Comparison of ENCODE assay signal across 9 mouse cellular contexts in the genomic region with DNA sequence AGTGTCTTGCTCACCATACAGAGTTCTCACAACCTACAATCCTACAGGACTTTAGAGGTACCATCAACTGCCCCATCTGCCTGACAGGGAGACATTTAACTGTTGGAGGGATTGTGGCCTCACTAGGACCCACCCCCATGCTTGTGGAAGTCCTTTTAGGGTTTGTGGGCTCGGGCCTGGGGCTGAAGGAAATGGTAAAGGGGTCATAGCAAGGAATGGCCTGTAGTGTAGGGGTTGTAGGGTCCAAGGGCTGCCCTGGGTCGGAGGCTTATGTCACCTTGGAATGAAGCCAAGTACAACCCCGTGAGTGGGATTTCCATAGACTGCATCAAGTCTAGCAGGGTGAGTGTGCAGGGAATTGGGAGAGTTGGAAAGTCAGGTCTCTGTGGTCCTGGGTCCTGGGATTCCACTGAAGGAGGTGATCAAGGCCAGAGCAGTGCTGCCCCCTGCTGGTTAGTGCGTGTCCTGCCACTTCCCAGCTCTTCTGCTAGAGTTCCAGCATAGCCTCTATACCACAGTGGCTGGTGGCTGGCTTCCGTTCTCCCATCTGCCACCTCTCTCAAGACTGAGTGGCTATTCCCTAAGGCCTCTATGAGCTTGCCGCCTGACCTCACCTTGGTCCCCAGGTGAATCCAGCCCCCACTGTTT. TPM values are rescaled to one million over a fixed set of nuclear protein-coding genes. Genes with fewer than 3 reads are reported as not detected.
DNase-seq lines count a peak whose midpoint lies in the region; ATAC-seq and TF ChIP-seq lines count a peak whose summit lies in the region.
"Had no signal": no experiment of that assay in that cellular context is flagged by ENCODE, and none has a peak within 500 bp of the region (broad histone marks: within the 10 kb centered on the region; RNA-seq: fewer than 3 reads in every experiment).

No protein-coding gene starts in this region.

- peak; percentile 85 for TF ChIP-seq CTCF in hindbrain, postnatal 0 days (IDR thresholded peaks at IDR 0.05; ENCODE audit: low read depth)
- TF ChIP-seq CTCF in heart, postnatal 0 days (IDR thresholded peaks at IDR 0.05; ENCODE audit: low read depth), result peak; percentile 67

- 47% methylated on average over 6 of the region's 6 CpGs for WGBS in hindbrain, postnatal 0 days
- 58% methylated on average over 6 of the region's 6 CpGs for WGBS in hindbrain, embryonic 14.5 days
- WGBS in heart, postnatal 0 days, result 44% methylated on average over 6 of the region's 6 CpGs

- peaks cover 6% of the 10 kb centered on the region; the same call in 1 of the 2 replicates for H3K4me1 ChIP-seq in hindbrain, postnatal 0 days (ENCODE audit: insufficient read depth, low read length)
- no peaks in the 10 kb centered on the region for H3K4me1 ChIP-seq in hindbrain, embryonic 14.5 days (replicated peaks; ENCODE audit: control insufficient read depth, insufficient read depth, low read length)
- peaks cover 0 to 2% of the 10 kb centered on the region in 2 experiments; a peak in 1 of 4 replicates for H3K4me1 ChIP-seq in ES-E14 (ENCODE audit: control insufficient read depth in 2 of 2, insufficient read depth in 2 of 2, low read length in 2 of 2, poor library complexity in 1 of 2)
- H3K4me1 ChIP-seq in heart, postnatal 0 days (ENCODE audit: control insufficient read depth, insufficient read depth), result 0 out of 2 replicates have a peak, but pooled peaks cover 14% of the 10 kb centered on the region
- H3K4me1 ChIP-seq: midbrain, embryonic 12.5 days had no signal

- no peak overlapping the region for H3K9ac ChIP-seq in hindbrain, postnatal 0 days (replicated peaks; ENCODE audit: low read length)
- H3K9ac ChIP-seq in hindbrain, embryonic 14.5 days, result no peak overlapping the region
- H3K9ac ChIP-seq in ES-E14 (ENCODE audit: insufficient read depth, low read depth, low read length, poor library complexity, severe bottlenecking), result no peak overlapping the region
- no peak overlapping the region for H3K9ac ChIP-seq in heart, postnatal 0 days (replicated peaks; ENCODE audit: low read depth, low read length)
- H3K9ac ChIP-seq: midbrain, embryonic 12.5 days had no signal

- DNase-seq in hindbrain, postnatal 0 days (ENCODE audit: low spot score), result peak; percentile 77
- no peak for DNase-seq in hindbrain, embryonic 14.5 days (ENCODE audit: low spot score)
- peak; percentile 76 for DNase-seq in ES-E14 (ENCODE audit: low read depth, low spot score)
- peak; percentile 63 for DNase-seq in c-Kit-positive CD71-negative TER-119-negative erythroid progenitor cells, embryonic 14.5 days (ENCODE audit: low read depth)
- DNase-seq in heart, postnatal 0 days (ENCODE audit: low spot score), result peak; percentile 51
- DNase-seq in left cerebral cortex, postnatal 4 days, result peak; percentile 72
- peak; percentile 72 for DNase-seq in yolk sac, embryonic 10.5 days (ENCODE audit: low spot score)

- H3K36me3 ChIP-seq in hindbrain, postnatal 0 days (ENCODE audit: insufficient read depth, low read length), result 0 out of 2 replicates have a peak, but pooled peaks cover 10% of the 10 kb centered on the region
- peaks cover 25% of the 10 kb centered on the region for H3K36me3 ChIP-seq in hindbrain, embryonic 14.5 days (replicated peaks; ENCODE audit: control insufficient read depth, insufficient read depth)
- peaks cover 29% of the 10 kb centered on the region for H3K36me3 ChIP-seq in ES-E14 (ENCODE audit: control insufficient read depth, insufficient read depth, low read length, poor library complexity, severe bottlenecking)
- no peaks in the 10 kb centered on the region; the same call in 1 of the 2 replicates for H3K36me3 ChIP-seq in heart, postnatal 0 days (replicated peaks; ENCODE audit: control insufficient read depth, insufficient read depth, low read length)
- H3K36me3 ChIP-seq: midbrain, embryonic 12.5 days had no signal

- no peak overlapping the region for H3K27ac ChIP-seq in hindbrain, postnatal 0 days
- no peak overlapping the region for H3K27ac ChIP-seq in hindbrain, embryonic 14.5 days
- H3K27ac ChIP-seq in ES-E14 (ENCODE audit: insufficient read depth, low read depth, low read length, poor library complexity, severe bottlenecking), result no peak overlapping the region
- H3K27ac ChIP-seq in heart, postnatal 0 days (ENCODE audit: low read depth), result no peak overlapping the region
- H3K27ac ChIP-seq: midbrain, embryonic 12.5 days had no signal

- no peaks in the 10 kb centered on the region for H3K27me3 ChIP-seq in hindbrain, postnatal 0 days (ENCODE audit: insufficient read depth, low read length)
- no peaks in the 10 kb centered on the region for H3K27me3 ChIP-seq in hindbrain, embryonic 14.5 days (ENCODE audit: control insufficient read depth, insufficient read depth, low read length)
- H3K27me3 ChIP-seq in heart, postnatal 0 days (ENCODE audit: control insufficient read depth, insufficient read depth, low read length), result no peaks in the 10 kb centered on the region
- H3K27me3 ChIP-seq: midbrain, embryonic 12.5 days had no signal

- intact Hi-C loops in left cerebral cortex, postnatal 4 days (cut with DNase I), result no loop called here

- H3K4me3 ChIP-seq in hindbrain, postnatal 0 days (ENCODE audit: low read length), result no peak overlapping the region
- H3K4me3 ChIP-seq in hindbrain, embryonic 14.5 days (replicated peaks; ENCODE audit: low read length), result no peak overlapping the region
- no peak overlapping the region for H3K4me3 ChIP-seq in ES-E14 (ENCODE audit: insufficient read depth in 1 of 2, low read depth in 1 of 2, low read length in 2 of 2, poor library complexity in 1 of 2, severe bottlenecking in 1 of 2)
- H3K4me3 ChIP-seq in heart, postnatal 0 days (ENCODE audit: low read depth, low read length), result no peak overlapping the region
- H3K4me3 ChIP-seq: midbrain, embryonic 12.5 days had no signal

- in situ Hi-C loops in ES-E14 (cut with MboI; ENCODE audit: low sequenced_read_pairs in 2 of 2, unreplicated experiment in 2 of 2), result no loop called here

- H3K4me2 ChIP-seq in hindbrain, postnatal 0 days (ENCODE audit: low read depth, low read length), result no peak overlapping the region
- H3K4me2 ChIP-seq in hindbrain, embryonic 14.5 days (replicated peaks), result no peak overlapping the region
- H3K4me2 ChIP-seq in heart, postnatal 0 days (ENCODE audit: low read depth, low read length), result no peak overlapping the region
- H3K4me2 ChIP-seq: midbrain, embryonic 12.5 days had no signal

- ATAC-seq in hindbrain, postnatal 0 days, result no peak
- ATAC-seq in hindbrain, embryonic 14.5 days (ENCODE audit: low FRiP score), result no peak
- no peak for ATAC-seq in heart, postnatal 0 days (ENCODE audit: insufficient read depth, low read depth)
- ATAC-seq in neutrophil, adult 5-6 weeks (ENCODE audit: extremely low read depth, insufficient number of reproducible peaks, low FRiP score, poor library complexity, severe bottlenecking), result peak; percentile 30; the same call in 1 of the 2 replicates

- no peaks in the 10 kb centered on the region for H3K9me3 ChIP-seq in hindbrain, postnatal 0 days (ENCODE audit: low read length)
- no peaks in the 10 kb centered on the region for H3K9me3 ChIP-seq in hindbrain, embryonic 14.5 days (ENCODE audit: control insufficient read depth, low read length)
- H3K9me3 ChIP-seq in ES-E14 (ENCODE audit: control insufficient read depth, insufficient read depth, low read depth, low read length), result no peaks in the 10 kb centered on the region
- H3K9me3 ChIP-seq in heart, postnatal 0 days (replicated peaks; ENCODE audit: control insufficient read depth, low read length), result no peaks in the 10 kb centered on the region
- H3K9me3 ChIP-seq: midbrain, embryonic 12.5 days had no signal

- no peak for TF ChIP-seq EP300 in heart, postnatal 0 days (IDR thresholded peaks at IDR 0.05; ENCODE audit: low read depth)

TF ChIP-seq in ES-E14, 5 proteins besides CTCF, POLR2A, EP300 and RAD21:
- TF ChIP-seq ZC3H11A (IDR thresholded peaks at IDR 0.05; ENCODE audit: borderline replicate concordance, low read depth, low read length) (peak; percentile 27; the same call in 1 of the 2 replicates), CHD2 (IDR thresholded peaks at IDR 0.05; ENCODE audit: low read depth, low read length) (no peak)

RNA-seq across cellular contexts. Expression of a gene that starts 19.6 kb away (rescaled TPM):
- 0.26 and 1.0 TPM in 2 replicates for total RNA-seq in hindbrain, postnatal 0 days (2014; rRNA removed)
- polyA plus RNA-seq in hindbrain, postnatal 0 days (2015; fragmentation: Nextera tagmentation; extraction: Ambion mirVana), result 0.72 and 0.80 TPM in 2 replicates
- polyA plus RNA-seq in hindbrain, embryonic 14.5 days (2014; fragmentation: Nextera tagmentation; extraction: Ambion mirVana), result 0.87 and 1.0 TPM in 2 replicates
- 11.6 and 14.1 TPM in 2 replicates for total RNA-seq in ES-E14 (2012; rRNA removed)
- 3.7 TPM in 1 of 2 replicates, not detected in the other for total RNA-seq in heart, postnatal 0 days (2014; rRNA removed; ENCODE audit: low replicate concordance)
- 1.2 and 1.3 TPM in 2 replicates for polyA plus RNA-seq in heart, postnatal 0 days (2015; fragmentation: Nextera tagmentation; extraction: Ambion mirVana)
- total RNA-seq in left cerebral cortex, postnatal 4 days (2021), result under 1 TPM; 0.26 to 0.56 TPM
- not detected in 2 replicates for total RNA-seq in neutrophil, adult 5-6 weeks (2017)

RNA-seq across cellular contexts. Expression of a gene that starts 30.9 kb away (rescaled TPM):
- total RNA-seq in hindbrain, postnatal 0 days (2014; rRNA removed), result 25.5 and 34.2 TPM in 2 replicates
- 33.2 and 36.6 TPM in 2 replicates for polyA plus RNA-seq in hindbrain, postnatal 0 days (2015; fragmentation: Nextera tagmentation; extraction: Ambion mirVana)
- polyA plus RNA-seq in hindbrain, embryonic 14.5 days (2014; fragmentation: Nextera tagmentation; extraction: Ambion mirVana), result 26.2 and 27.1 TPM in 2 replicates
- 7.3 and 11.6 TPM in 2 replicates for total RNA-seq in ES-E14 (2012; rRNA removed)
- total RNA-seq in heart, postnatal 0 days (2014; rRNA removed; ENCODE audit: low replicate concordance), result 7.3 and 14.8 TPM in 2 replicates
- polyA plus RNA-seq in heart, postnatal 0 days (2015; fragmentation: Nextera tagmentation; extraction: Ambion mirVana), result 5.6 and 6.5 TPM in 2 replicates
- total RNA-seq in left cerebral cortex, postnatal 4 days (2021), result 10 to 100 TPM; 16.7 to 18.5 TPM
- 28.9 and 29.6 TPM in 2 replicates for total RNA-seq in neutrophil, adult 5-6 weeks (2017)
